Comparison of ENCODE assay signal across 8 mouse cellular contexts in the genomic region with DNA sequence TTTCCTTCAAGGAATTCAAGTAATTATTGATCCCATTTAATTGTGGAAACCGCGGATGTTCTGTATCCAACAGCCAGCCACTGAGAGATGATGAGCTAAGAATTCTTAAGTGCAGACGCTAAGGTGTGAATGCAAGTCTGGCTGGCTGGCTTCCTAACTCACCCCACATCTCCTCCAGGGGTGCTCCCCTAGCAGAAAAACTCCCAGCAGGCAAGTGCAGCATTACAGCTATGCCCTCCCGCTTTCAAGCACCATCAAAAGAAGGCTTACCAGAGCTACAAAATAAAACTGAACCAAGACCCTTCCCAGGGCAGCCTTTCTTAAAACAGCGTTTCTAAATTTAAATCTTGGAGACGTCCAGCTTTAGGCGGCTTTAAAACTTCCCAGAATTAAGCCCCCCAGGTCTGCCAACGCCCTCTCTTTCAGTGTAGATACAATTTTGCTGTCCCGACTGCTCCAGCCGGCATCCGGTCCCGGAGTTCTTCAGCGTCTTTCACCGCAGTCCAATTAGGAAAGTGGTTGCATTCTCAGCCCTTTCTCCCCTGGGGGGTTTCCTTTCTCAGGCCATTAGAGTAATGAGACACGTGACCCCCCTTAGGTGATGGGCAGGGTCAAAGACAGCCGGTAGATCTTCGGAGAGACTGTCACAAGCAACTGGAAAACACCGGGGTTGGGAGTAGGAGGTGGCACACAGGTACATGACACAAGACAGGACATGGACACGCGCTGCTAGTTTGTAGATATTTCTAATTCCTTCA. TPM values are rescaled to one million over a fixed set of nuclear protein-coding genes. Genes with fewer than 3 reads are reported as not detected.
DNase-seq lines count a peak whose midpoint lies in the region; ATAC-seq and TF ChIP-seq lines count a peak whose summit lies in the region.

No protein-coding gene starts in this region.

- H3K27ac ChIP-seq in testis, adult 2 months (ENCODE audit: control insufficient read depth, insufficient read depth, low read depth, low read length): no peak overlapping the region
- H3K27ac ChIP-seq in liver, embryonic 15.5 days (replicated peaks): peak overlapping the region; percentile 63

- no peaks in the 10 kb centered on the region for H3K27me3 ChIP-seq in testis, adult 2 months (ENCODE audit: control insufficient read depth, insufficient read depth, low read length)
- H3K27me3 ChIP-seq in liver, embryonic 15.5 days: peaks cover 24% of the 10 kb centered on the region

- ATAC-seq in liver, embryonic 15.5 days (ENCODE audit: insufficient read depth): no peak

- H3K9me3 ChIP-seq in liver, embryonic 15.5 days (replicated peaks): no peaks in the 10 kb centered on the region

- H3K4me1 ChIP-seq in testis, adult 2 months (ENCODE audit: control insufficient read depth, insufficient read depth, low read length): peaks cover 2% of the 10 kb centered on the region
- 0 out of 2 replicates have a peak, but pooled peaks cover 5% of the 10 kb centered on the region for H3K4me1 ChIP-seq in liver, embryonic 15.5 days (replicated peaks)

- no peak overlapping the region for H3K9ac ChIP-seq in liver, embryonic 15.5 days

- TF ChIP-seq CTCF in testis, adult 2 months (IDR thresholded peaks at IDR 0.05; ENCODE audit: control insufficient read depth, insufficient read depth, insufficient replicate concordance, low read depth, low read length): no peak

- no peaks in the 10 kb centered on the region for H3K36me3 ChIP-seq in testis, adult 2 months (ENCODE audit: control insufficient read depth, insufficient read depth, low read length)
- H3K36me3 ChIP-seq in liver, embryonic 15.5 days (replicated peaks): no peaks in the 10 kb centered on the region

- TF ChIP-seq POLR2A in testis, adult 2 months (IDR thresholded peaks at IDR 0.05; ENCODE audit: control insufficient read depth, low read depth, low read length): no peak

- peak overlapping the region; percentile 56 for H3K4me3 ChIP-seq in testis, adult 2 months (ENCODE audit: control insufficient read depth, low read depth, low read length)
- 0 out of 2 replicates have a peak overlapping the region, but pooled peaks have one; percentile 1 for H3K4me3 ChIP-seq in liver, embryonic 15.5 days (replicated peaks)

- DNase-seq in frontal cortex, postnatal 36 days (ENCODE audit: low spot score in 2 of 2): peak; percentile 25 to 61
- no peak for DNase-seq in frontal cortex, postnatal 25 days (ENCODE audit: low spot score in 2 of 2)
- no peak for DNase-seq in testis, postnatal 10 days (ENCODE audit: low spot score)
- DNase-seq in natural killer cell, adult 2 months (ENCODE audit: low spot score in 2 of 2): no peak
- no peak for DNase-seq in layer of hippocampus, adult 8-10 months (ENCODE audit: low spot score in 2 of 2)
- DNase-seq in cerebellum, adult 9-11 months: no peak

- peak overlapping the region; percentile 16; the same call in 1 of the 2 replicates for H3K4me2 ChIP-seq in liver, embryonic 15.5 days

- 12% methylated on average over 20 of the region's 20 CpGs for WGBS in liver, embryonic 15.5 days (ENCODE audit: insufficient replicate concordance)

RNA-seq across cellular contexts. Expression of gene Paqr9, which starts 22.5 kb away (rescaled TPM):
- 58.7 and 63.4 TPM in 2 replicates for polyA plus RNA-seq in testis, adult 2 months (2012; rRNA removed)
- polyA plus RNA-seq in liver, embryonic 15.5 days (2015; fragmentation: Nextera tagmentation; extraction: Ambion mirVana): 13.3 and 14.9 TPM in 2 replicates
- 10 to 100 TPM; 34.3 to 44.9 (median 38.3) TPM for total RNA-seq in layer of hippocampus, adult 8-10 months (2022)

RNA-seq across cellular contexts. Expression of gene Pcolce2, which starts 55.5 kb away (rescaled TPM):
- 0.30 and 0.37 TPM in 2 replicates for polyA plus RNA-seq in testis, adult 2 months (2012; rRNA removed)
- polyA plus RNA-seq in liver, embryonic 15.5 days (2015; fragmentation: Nextera tagmentation; extraction: Ambion mirVana): 5.9 and 6.2 TPM in 2 replicates
- total RNA-seq in layer of hippocampus, adult 8-10 months (2022): 1 to 10 TPM; 2.6 to 4.7 (median 2.9) TPM

Comparison
In these comparisons a context has a peak if more than half of its experiments do, and no peak if none do; other contexts are left out.
1. DNase-seq: peak in frontal cortex, postnatal 36 days (2 of 2); none in frontal cortex, postnatal 25 days (0 of 2), testis, postnatal 10 days (single experiment), natural killer cell, adult 2 months (0 of 2), layer of hippocampus, adult 8-10 months (0 of 2) and cerebellum, adult 9-11 months (single experiment).